Mouse (Mus musculus): Measurements from ENCODE around the gene Col4a4.

- TF ChIP-seq EP300 (IDR thresholded peaks at IDR 0.05; ENCODE audit: low read depth) (no peak), CTCF (IDR thresholded peaks at IDR 0.05; ENCODE audit: low read depth) (no peak)
Observed at GRCm38 (mm10) chr1:82410548-82410947, 176.1 kb downstream of the Col4a4 start.

Data from liver, embryonic 14.5 days (tissue).